ENCODE assay signal across 10 mouse cellular contexts in the genomic region with DNA sequence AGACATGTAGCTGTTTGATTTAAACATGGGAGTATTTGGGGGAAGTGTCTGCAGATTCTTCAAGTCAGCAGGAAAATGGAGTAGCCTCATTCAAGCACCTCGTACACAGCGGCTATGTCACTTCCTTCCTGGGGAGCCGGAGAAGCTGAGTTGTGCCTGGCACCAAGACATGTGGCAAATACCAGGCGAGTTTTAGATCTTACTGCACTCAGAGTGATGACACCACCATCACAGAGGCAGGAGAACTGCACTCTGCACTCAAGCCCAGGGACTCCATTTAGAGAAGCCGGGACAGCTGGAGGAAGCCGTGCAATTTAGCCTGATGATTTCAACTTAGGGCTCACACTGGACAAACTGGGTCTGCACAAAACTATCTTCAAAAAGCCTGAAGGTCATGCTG.
DNase-seq lines count a peak whose midpoint lies in the region; ATAC-seq and TF ChIP-seq lines count a peak whose summit lies in the region.
"Had no signal": no experiment of that assay in that cellular context is flagged by ENCODE, and none has a peak within 500 bp of the region (broad histone marks: within the 10 kb centered on the region; RNA-seq: fewer than 3 reads in every experiment).

No protein-coding gene starts in this region.

- no peak for TF ChIP-seq CTCF in lung, postnatal 0 days (IDR thresholded peaks at IDR 0.05)

- peak; percentile 97 for DNase-seq in heart, adult 11 months
- DNase-seq in heart, postnatal 25 days (ENCODE audit: low spot score) = no peak
- peak; percentile 47 for DNase-seq in T-cell, adult 2 months (ENCODE audit: low spot score)
- DNase-seq in heart, adult 8-10 months (ENCODE audit: low spot score) = peak; percentile 31
- peak; percentile 41 for DNase-seq in lung, postnatal 0 days (ENCODE audit: low spot score)
- no peak for DNase-seq in cerebellum, adult 8-10 months
- no peak for DNase-seq in left cerebral cortex, adult 9 months (ENCODE audit: low spot score in 2 of 2)
- no peak for DNase-seq in urinary bladder, postnatal 4 days (ENCODE audit: low spot score in 2 of 2)
- DNase-seq: cerebellum, postnatal 36 days had no signal

- H3K4me1 ChIP-seq in lung, postnatal 0 days (ENCODE audit: insufficient read depth, low read depth, low read length) = peaks cover 21% of the 10 kb centered on the region; the same call in 1 of the 2 replicates

- no peak overlapping the region for H3K4me2 ChIP-seq in lung, postnatal 0 days (replicated peaks; ENCODE audit: low read depth, low read length)
- H3K4me2 ChIP-seq: liver, embryonic 11.5 days had no signal

- H3K27me3 ChIP-seq in lung, postnatal 0 days (replicated peaks; ENCODE audit: insufficient read depth, low read length) = no peaks in the 10 kb centered on the region

- H3K36me3 ChIP-seq in lung, postnatal 0 days (ENCODE audit: insufficient read depth, low read length) = peaks cover 6% of the 10 kb centered on the region; the same call in 1 of the 2 replicates

- H3K9ac ChIP-seq in lung, postnatal 0 days (replicated peaks; ENCODE audit: low read depth) = no peak overlapping the region

- H3K9me3 ChIP-seq in lung, postnatal 0 days (ENCODE audit: low read length) = no peaks in the 10 kb centered on the region

- intact Hi-C loops in heart, postnatal 25 days (cut with DNase I) = no loop called here

- 0 out of 2 replicates have a peak, but pooled peaks have one; percentile 12 for TF ChIP-seq EP300 in lung, postnatal 0 days (IDR thresholded peaks at IDR 0.05)

- ATAC-seq in lung, postnatal 0 days = peak; percentile 36

- H3K4me3 ChIP-seq in lung, postnatal 0 days (ENCODE audit: low read depth, low read length) = no peak overlapping the region

- 31% methylated on average over 6 of the region's 6 CpGs for WGBS in lung, postnatal 0 days

- H3K27ac ChIP-seq in lung, postnatal 0 days (ENCODE audit: low read length) = no peak overlapping the region

Comparison
In these comparisons a context has a peak if more than half of its experiments do, and no peak if none do; other contexts are left out.
1. DNase-seq: peak in heart, adult 11 months (single experiment), T-cell, adult 2 months (single experiment), heart, adult 8-10 months (single experiment) and lung, postnatal 0 days (single experiment); none in heart, postnatal 25 days (single experiment), cerebellum, adult 8-10 months (single experiment), left cerebral cortex, adult 9 months (0 of 2) and urinary bladder, postnatal 4 days (0 of 2).